Mouse (Mus musculus): Measurements from ENCODE around the gene Lpin2. TPM values are rescaled to one million over a fixed set of nuclear protein-coding genes. Genes with fewer than 3 reads are reported as not detected.

Gene Lpin2
- polyA plus RNA-seq, 1 experiment from 2014 or later: 36.1 TPM

DNA sequence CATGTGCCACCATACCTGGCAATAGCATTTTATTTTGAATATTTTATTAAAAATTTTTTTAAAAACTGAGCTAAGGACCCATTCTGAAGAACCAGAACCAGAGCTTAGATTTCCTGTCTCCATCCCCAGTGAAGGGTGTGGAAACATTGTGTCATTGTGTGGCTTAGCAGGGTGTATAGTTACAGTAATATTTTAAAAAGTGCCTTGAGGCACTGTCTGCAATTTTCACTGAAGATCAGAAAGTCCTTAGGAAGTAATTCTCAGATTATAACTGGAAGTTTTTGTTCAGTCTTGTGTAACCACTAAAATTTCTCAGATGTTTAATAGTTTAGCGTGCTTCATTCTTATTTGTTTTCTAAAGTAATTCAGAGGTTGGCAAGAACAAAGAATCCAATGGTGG lies 11.1 kb downstream of the Lpin2 start:
- Histone ChIP-seq H3K4me3 (no peak overlapping the region), H3K36me3 (no peaks in the 10 kb centered on the region), H3K9ac (no peak overlapping the region), H3K27me3 (no peaks in the 10 kb centered on the region), H3K4me1 (replicated peaks) (peaks cover 9% of the 10 kb centered on the region), H3K4me2 (no peak overlapping the region), H3K9me3 (peaks cover 16% of the 10 kb centered on the region; the same call in 1 of the 2 replicates), H3K27ac (replicated peaks) (no peak overlapping the region)
- WGBS: 76% methylated on average over 1 of the region's 1 CpGs
- ATAC-seq (ENCODE audit: low read depth): no peak

DNA sequence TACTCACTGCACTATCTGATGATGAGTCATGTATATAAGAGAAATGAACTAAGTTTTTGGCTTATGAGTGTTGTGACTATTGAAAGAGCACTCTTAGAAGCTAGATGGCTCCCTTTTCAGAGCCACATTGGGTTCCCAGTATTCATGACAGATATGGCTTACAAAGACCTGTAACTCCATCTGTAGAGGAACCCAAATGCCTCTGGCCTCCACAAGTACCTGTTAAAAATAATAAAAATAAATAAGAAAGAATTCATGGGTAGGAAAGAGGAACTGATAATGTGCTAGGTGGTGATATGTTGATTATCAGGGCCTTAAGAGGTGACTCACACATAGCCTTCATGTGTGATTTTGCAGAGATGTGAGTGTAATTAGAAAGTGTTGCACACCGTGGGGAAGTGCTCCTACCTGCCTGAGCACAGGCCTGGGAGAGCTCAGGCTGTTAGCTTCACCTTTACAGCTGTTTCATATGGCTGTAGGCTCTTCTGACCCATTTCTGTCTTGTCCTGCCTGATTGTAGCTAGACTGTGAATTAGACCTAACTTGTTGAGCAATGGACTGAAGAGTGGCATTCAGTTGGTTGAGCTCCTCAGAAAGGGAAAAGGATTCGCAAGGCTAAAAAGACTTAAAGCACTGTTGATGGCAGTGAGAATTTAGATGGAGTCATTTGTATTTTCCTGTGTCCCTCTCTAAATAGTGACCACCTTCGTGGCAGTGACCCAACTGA lies 12.7 kb downstream of the Lpin2 start:
- H3K27ac ChIP-seq (replicated peaks): no peak overlapping the region
- H3K4me2 ChIP-seq: no peak overlapping the region
- no peak overlapping the region for H3K9ac ChIP-seq
- no peak overlapping the region for H3K4me3 ChIP-seq
- 85% methylated on average over 3 of the region's 3 CpGs for WGBS
- no peaks in the 10 kb centered on the region for H3K27me3 ChIP-seq
- peaks cover 9% of the 10 kb centered on the region for H3K4me1 ChIP-seq (replicated peaks)
- 0 out of 2 replicates have a peak, but pooled peaks have one; percentile 5 for ATAC-seq (ENCODE audit: low read depth)
- no peaks in the 10 kb centered on the region for H3K36me3 ChIP-seq
- peaks cover 16% of the 10 kb centered on the region; the same call in 1 of the 2 replicates for H3K9me3 ChIP-seq

DNA sequence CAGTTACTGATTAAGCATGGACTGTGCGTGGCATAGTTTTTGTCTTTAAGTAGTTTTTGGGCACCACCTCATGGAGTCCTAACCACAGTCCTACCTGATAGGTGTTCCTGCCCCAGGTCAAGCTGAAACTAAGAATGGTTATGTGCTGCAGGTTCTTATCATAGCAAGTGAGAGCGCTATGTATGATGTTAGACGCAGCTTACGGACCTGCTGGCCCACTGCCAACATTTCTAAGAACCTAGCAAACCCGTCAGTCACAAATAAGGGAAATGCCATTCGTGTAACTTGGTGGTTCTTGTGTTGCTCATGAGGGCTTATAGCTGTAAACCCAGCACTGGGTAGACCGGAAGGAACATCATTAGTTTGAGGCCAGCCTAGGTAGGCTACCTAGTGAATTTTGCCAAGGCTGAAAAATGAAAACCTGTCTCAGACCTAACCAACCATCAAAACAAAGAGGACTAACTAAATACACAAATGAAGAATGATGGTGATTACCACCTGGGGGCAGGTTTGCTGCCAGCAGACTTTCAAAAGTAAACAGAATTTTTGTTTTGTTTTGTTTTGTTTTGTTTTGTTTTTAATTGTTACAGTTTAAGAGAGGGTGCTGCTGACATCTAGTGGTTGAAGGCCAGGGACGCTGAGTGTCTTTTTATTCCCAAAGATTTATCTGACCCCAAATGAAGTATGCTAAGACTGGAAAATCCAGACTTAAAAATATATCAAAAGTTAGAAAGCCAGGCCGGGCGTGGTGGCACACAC lies 13.5 kb downstream of the Lpin2 start:
- no peak overlapping the region for H3K27ac ChIP-seq (replicated peaks)
- peak; percentile 55; the same call in 1 of the 2 replicates for ATAC-seq (ENCODE audit: low read depth)
- H3K4me2 ChIP-seq: peak overlapping the region; percentile 32
- peaks cover 9% of the 10 kb centered on the region for H3K4me1 ChIP-seq (replicated peaks)
- no peaks in the 10 kb centered on the region for H3K36me3 ChIP-seq
- WGBS: 65% methylated on average over 10 of the region's 10 CpGs
- peaks cover 16% of the 10 kb centered on the region; the same call in 1 of the 2 replicates for H3K9me3 ChIP-seq
- no peaks in the 10 kb centered on the region for H3K27me3 ChIP-seq
- no peak overlapping the region for H3K4me3 ChIP-seq
- H3K9ac ChIP-seq: no peak overlapping the region

DNA sequence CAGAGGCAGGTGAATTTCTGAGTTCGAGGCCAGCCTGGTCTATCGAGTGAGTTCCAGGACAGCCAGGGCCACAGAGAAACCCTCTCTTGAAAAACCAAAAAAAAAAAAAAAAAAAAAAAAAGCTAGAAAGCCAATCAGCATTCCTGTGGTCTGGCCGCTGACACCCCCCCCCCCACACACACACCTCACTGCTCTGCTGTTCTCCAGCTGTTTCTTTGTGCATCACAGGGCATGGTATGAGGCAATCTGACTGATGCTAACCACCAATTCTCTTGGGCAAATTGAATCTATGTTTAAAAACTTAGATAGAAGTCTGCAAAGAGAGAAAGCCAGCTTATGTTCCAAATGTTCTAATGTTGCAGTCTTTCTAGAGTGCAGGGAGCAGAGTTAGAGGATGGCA lies 14.1 kb downstream of the Lpin2 start:
- Histone ChIP-seq H3K9ac (0 out of 2 replicates have a peak overlapping the region, but pooled peaks have one; percentile 2), H3K27me3 (no peaks in the 10 kb centered on the region), H3K4me2 (no peak overlapping the region), H3K27ac (replicated peaks) (no peak overlapping the region), H3K36me3 (no peaks in the 10 kb centered on the region), H3K4me3 (no peak overlapping the region), H3K9me3 (peaks cover 11% of the 10 kb centered on the region; the same call in 1 of the 2 replicates), H3K4me1 (replicated peaks) (peaks cover 9% of the 10 kb centered on the region)
- 59% methylated on average over 3 of the region's 3 CpGs for WGBS
- ATAC-seq (ENCODE audit: low read depth): no peak

DNA sequence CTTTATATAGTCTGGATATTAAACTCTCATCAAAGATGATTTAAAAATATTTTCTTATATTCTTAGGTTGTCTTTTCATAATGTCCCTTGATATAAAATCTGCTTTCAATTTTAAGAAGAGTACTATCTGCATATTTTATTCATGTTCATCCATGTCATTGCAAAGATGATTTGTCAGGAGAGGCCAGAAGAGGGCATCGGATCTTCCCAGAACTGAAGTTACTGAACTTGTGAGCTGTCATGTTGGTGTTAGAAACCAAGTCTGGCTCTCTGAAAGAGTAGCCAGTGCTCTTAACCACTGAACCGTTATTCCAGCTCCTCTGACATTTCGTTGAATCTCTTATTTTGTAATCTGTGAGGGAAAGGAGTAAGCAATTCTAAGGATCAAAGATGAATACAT lies 17.0 kb downstream of the Lpin2 start:
- Histone ChIP-seq H3K36me3 (no peaks in the 10 kb centered on the region), H3K4me3 (no peak overlapping the region), H3K9me3 (no peaks in the 10 kb centered on the region), H3K9ac (no peak overlapping the region), H3K27me3 (no peaks in the 10 kb centered on the region), H3K4me1 (replicated peaks) (peaks cover 15% of the 10 kb centered on the region), H3K27ac (replicated peaks) (no peak overlapping the region), H3K4me2 (no peak overlapping the region)
- ATAC-seq (ENCODE audit: low read depth): no peak
- WGBS: 82% methylated on average over 3 of the region's 3 CpGs

DNA sequence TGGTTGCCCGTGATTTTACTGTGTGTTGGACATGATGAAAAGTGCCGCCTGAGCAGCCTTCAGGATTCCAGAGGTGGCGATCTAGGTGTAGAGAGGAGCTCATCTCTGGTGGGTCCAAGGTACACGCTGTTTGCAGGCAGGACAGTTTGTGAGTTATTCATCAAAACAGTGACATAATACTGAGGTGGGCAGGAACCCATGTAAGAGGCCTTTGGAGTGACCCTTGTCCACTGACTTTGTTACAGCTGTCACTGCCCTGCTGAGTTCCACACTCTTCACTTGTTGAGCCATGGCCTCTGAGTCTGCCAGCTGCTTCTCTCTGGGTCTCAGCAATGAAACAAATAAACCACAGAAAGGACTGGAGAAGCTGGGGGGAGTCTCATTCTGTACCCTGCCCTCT lies 19.8 kb downstream of the Lpin2 start:
- Histone ChIP-seq H3K9ac (no peak overlapping the region), H3K9me3 (no peaks in the 10 kb centered on the region), H3K4me1 (replicated peaks) (peaks cover 6% of the 10 kb centered on the region), H3K4me3 (no peak overlapping the region), H3K27ac (replicated peaks) (no peak overlapping the region), H3K4me2 (no peak overlapping the region), H3K27me3 (no peaks in the 10 kb centered on the region), H3K36me3 (no peaks in the 10 kb centered on the region)
- no peak for ATAC-seq (ENCODE audit: low read depth)
- 74% methylated on average over 4 of the region's 4 CpGs for WGBS

DNA sequence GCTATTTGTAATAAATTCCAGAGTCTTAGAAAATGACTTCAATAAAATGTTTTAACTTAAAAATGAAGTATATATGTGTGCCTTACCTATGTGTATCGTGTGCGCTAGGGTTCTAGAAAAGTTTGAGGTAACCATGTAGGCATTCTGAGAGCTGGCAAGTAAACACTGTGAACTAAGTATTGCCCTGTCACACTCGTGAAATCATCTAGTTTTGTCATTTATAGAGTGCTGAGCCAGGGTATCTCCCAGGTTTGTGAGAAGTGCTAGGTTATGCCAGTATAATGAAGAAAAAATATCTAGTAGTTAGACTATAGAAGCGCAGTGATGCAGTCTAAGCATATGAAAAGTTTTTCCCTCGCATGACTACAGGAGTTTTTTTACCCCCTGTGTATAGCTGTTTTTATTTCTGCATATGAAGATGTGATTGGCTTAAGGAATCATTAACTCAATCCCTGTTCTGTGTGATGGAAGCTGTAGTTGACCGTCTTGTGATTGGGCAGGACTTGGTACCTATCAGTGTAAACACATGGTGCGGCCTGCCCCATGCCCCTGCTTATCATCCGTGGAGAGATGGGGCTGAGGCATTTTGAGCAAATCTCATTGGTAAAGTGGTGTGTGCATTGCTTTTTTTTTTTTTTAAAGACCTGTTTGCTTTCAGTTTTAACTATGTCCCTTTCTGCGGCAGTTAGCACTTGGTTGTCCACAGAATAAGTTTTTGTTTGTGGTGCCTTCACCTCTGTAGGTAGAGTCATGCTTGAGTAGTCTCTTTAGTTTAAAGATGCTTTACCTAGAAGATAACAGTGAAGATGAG lies 21.8 kb downstream of the Lpin2 start:
- Histone ChIP-seq H3K4me1 (replicated peaks) (peaks cover 6% of the 10 kb centered on the region), H3K4me2 (no peak overlapping the region), H3K4me3 (no peak overlapping the region), H3K9ac (no peak overlapping the region), H3K27ac (replicated peaks) (no peak overlapping the region), H3K27me3 (no peaks in the 10 kb centered on the region), H3K9me3 (no peaks in the 10 kb centered on the region), H3K36me3 (no peaks in the 10 kb centered on the region)
- 92% methylated on average over 9 of the region's 9 CpGs for WGBS
- ATAC-seq (ENCODE audit: low read depth): no peak

DNA sequence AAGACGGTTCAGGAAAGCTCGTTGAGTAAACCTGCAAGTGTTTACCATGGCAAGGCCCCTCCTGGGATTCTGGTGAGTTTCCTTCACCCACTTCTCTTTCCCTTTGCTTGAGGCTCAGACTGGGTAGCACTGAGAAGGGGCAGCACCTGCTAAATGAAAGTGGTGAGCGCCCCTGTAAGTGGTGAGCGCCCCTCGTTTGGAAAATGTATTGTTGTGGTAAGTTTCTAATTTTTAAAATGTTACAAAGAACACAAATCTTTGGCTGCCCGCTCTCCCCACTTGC lies 22.4 kb downstream of the Lpin2 start:
- ATAC-seq (ENCODE audit: low read depth): no peak
- 90% methylated on average over 6 of the region's 6 CpGs for WGBS
- Histone ChIP-seq H3K27ac (replicated peaks) (no peak overlapping the region), H3K9me3 (no peaks in the 10 kb centered on the region), H3K4me3 (no peak overlapping the region), H3K27me3 (no peaks in the 10 kb centered on the region), H3K4me1 (replicated peaks) (peaks cover 6% of the 10 kb centered on the region), H3K9ac (no peak overlapping the region), H3K36me3 (no peaks in the 10 kb centered on the region), H3K4me2 (no peak overlapping the region)

DNA sequence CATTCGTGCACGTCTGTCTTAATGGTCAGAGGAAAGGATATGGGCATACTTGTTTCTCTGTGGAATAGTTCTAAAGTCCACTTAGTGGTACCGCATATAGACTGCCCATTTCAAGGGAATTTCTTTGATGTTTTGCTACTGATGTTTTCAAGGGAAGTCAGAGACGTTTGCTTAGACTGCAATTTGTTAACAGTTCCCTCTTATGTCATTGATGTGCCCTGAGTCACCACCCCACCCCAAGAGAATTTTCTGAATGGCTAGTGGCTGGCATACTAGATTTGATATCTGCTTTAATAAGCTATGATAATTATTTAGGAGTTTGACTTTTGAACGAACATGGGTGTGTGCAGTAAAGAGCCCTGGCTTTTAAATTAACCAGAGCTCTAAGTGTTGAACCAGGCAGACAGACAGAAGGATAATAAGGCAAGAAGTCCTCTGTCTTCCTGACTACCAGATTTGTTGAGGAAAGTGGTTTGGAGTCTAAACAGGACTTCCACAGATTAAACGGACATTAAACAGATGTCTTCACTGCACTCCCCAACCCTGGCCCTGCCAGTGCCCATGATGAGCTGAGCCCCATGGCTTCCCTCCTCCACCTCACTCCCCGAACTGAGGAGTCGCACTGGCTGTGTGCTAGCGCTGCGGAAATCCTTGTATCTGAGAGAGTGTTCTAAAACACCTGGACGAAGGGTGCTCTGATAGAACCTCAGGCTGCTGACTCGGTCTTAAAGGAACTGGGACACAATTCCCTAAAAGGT lies 24.0 kb downstream of the Lpin2 start:
- no peaks in the 10 kb centered on the region for H3K27me3 ChIP-seq
- no peaks in the 10 kb centered on the region for H3K36me3 ChIP-seq
- peaks cover 6% of the 10 kb centered on the region for H3K4me1 ChIP-seq (replicated peaks)
- H3K4me3 ChIP-seq: no peak overlapping the region
- no peak overlapping the region for H3K4me2 ChIP-seq
- H3K9ac ChIP-seq: no peak overlapping the region
- 88% methylated on average over 12 of the region's 12 CpGs for WGBS
- no peaks in the 10 kb centered on the region for H3K9me3 ChIP-seq
- ATAC-seq (ENCODE audit: low read depth): no peak
- no peak overlapping the region for H3K27ac ChIP-seq (replicated peaks)

DNA sequence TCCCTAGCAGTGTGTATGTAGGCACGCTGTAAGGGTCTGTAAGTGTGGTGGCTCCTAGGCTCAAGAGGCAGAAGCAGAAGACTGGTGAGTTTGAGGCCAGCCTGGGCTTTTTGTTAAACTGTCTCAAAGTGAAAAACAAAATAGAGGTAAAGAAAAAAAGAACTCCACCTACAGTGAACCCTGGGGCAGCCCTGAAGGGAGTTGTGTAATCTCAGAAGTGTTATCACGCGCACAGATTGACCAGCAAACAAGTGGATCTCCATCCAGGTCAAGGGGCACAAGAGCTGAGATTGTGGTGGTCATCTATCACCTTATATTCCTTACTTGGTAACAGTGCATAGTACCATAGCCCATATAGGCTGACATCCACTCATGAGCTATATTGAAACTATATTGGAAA lies 24.9 kb downstream of the Lpin2 start:
- ATAC-seq (ENCODE audit: low read depth): no peak
- no peak overlapping the region for H3K27ac ChIP-seq (replicated peaks)
- no peaks in the 10 kb centered on the region for H3K9me3 ChIP-seq
- no peak overlapping the region for H3K4me2 ChIP-seq
- no peaks in the 10 kb centered on the region for H3K36me3 ChIP-seq
- H3K4me1 ChIP-seq (replicated peaks): peaks cover 10% of the 10 kb centered on the region
- WGBS: 95% methylated on average over 3 of the region's 3 CpGs
- no peak overlapping the region for H3K4me3 ChIP-seq
- no peak overlapping the region for H3K9ac ChIP-seq
- no peaks in the 10 kb centered on the region for H3K27me3 ChIP-seq

DNA sequence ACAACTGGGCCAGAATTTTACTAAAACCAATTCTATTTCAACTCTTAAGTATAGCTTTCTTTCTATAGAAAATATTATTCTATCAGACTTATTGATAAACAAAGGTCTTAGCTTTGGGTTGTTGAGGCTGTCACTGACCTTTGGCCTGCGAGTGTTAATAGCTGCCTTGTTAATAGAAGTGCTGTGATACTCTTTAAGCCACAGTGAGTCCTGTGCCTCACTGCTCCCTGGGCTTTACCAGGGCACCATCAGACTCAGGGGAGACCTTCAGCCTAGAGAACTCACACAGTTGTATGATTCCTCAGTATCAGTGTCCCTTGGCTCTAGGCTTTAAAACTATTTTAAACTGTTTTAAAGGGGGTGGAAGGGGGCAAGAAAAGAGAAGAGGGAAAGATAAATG lies 26.0 kb downstream of the Lpin2 start:
- Histone ChIP-seq H3K4me2 (no peak overlapping the region), H3K36me3 (no peaks in the 10 kb centered on the region), H3K9me3 (no peaks in the 10 kb centered on the region), H3K27ac (replicated peaks) (no peak overlapping the region), H3K4me3 (no peak overlapping the region), H3K4me1 (replicated peaks) (peaks cover 13% of the 10 kb centered on the region), H3K27me3 (no peaks in the 10 kb centered on the region), H3K9ac (no peak overlapping the region)
- ATAC-seq (ENCODE audit: low read depth): no peak
- WGBS: 90% methylated on average over 1 of the region's 1 CpGs

All from neural tube, embryonic 13.5 days (tissue).